Mouse (Mus musculus) lung, adult 10 weeks (tissue): ENCODE measurements around the gene Glra2. TPM values are rescaled to one million over a fixed set of nuclear protein-coding genes. Genes with fewer than 3 reads are reported as not detected.

ENCODE experiments used
- polyA plus RNA-seq: library from polyadenylated mRNA; stranded (reverse); fragments of 350-450 nt; fragmentation: Illumina TruSeq; extraction: RNeasy Lipid Tissue Mini Kit (QIAGEN cat#74804); gene quantifications from one replicate; pipeline ENCODE4 v1.2.3, GENCODE M21; 2014; ENCODE audit warnings: low read depth, low replicate concordance; ENCODE audit not compliant: insufficient read depth

Glra2 gene
- polyA plus RNA-seq = not detected

DNA sequence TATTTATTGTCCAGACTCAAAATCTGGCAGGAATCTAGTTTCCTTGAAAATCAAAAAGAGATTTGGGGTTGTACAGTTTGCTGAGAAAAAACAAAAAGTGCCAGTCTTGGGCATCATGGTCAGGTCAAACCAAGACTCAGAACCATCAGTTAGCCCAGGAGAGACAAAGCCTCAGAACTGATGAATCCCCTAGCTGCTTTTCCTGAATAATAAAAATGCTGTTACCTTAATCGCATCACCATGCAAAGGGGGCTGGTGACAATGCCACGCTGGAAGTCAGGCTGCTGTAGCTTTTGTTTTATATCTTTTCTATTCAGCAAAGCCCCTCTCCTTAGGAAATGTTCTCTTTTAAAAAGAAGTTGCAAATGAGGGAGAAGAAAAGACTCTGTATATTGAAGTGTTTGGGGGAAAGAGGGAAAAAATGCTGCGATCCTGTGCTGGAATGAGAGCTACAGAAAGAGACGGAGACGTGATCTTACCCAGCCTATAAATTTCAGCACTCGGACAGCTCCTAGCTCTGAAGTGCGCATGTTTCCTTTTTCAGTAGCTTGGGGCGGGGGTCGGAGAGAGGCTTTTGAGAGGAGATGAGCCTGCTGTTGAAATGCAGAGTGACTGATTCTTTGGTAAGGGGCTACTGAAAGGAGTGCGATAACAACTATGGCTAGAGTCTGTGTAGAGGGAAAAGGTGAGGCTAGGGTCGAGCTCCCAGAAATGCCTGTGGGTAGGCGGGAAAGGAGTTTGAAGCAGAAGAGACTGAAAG is at the start of gene Glra2:
Gene Glra2, minus strand, starts transcription at position 455 of the 760 bp plus-strand sequence.

